Mouse (Mus musculus): ENCODE data around the gene Kcmf1.

DNA sequence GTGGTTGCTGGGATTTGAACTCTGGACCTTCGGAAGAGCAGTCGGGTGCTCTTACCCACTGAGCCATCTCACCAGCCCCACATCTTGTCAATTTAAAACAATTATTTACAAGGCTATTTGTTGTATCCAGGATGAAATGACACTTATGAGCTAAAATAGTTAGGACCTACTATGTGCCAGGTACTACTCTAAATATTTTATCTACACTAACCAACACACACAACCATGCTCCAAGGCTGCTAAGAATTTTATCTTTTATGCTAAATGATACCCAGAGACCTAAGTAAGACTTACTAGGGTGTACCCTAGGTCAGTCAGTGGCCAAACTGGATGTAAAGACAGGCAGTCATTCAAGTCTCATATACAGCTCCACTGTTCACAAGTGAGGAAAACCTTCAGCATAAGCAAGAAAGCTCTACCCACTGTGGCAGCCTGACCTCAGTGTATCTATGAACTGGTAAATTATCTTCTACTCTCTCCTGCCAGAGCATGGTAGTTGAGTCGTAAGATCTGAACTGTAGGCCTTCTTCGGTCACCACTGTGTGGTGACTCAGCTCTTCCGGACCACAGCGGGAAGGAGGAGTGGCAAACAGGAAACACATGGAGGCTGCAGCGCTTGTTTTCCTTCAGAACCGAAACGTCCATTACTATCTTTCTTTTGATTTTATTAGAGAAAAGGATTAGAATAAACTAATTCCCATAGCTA, 18.7 kb downstream of the Kcmf1 start:
- TF ChIP-seq CTCF (IDR thresholded peaks at IDR 0.05; ENCODE audit: low read depth) (no peak), EP300 (IDR thresholded peaks at IDR 0.05; ENCODE audit: low read depth) (no peak)
